Mouse (Mus musculus): ENCODE measurements around the gene Ush2a. TPM values are rescaled to one million over a fixed set of nuclear protein-coding genes. Genes with fewer than 3 reads are reported as not detected.

Ush2a gene
- polyA plus RNA-seq, 1 experiment from 2014 or later = not detected

GRCm38 (mm10) chr1:188616547-188616946 is 354.7 kb downstream of the Ush2a start:
- Histone ChIP-seq H3K4me3 (replicated peaks) (no peak overlapping the region), H3K36me3 (no peaks in the 10 kb centered on the region), H3K4me2 (no peak overlapping the region), H3K4me1 (replicated peaks) (no peaks in the 10 kb centered on the region), H3K9me3 (replicated peaks) (no peaks in the 10 kb centered on the region), H3K27ac (no peak overlapping the region), H3K27me3 (no peaks in the 10 kb centered on the region), H3K9ac (no peak overlapping the region)
- no peak for DNase-seq
- 48% methylated on average over 5 of the region's 5 CpGs for WGBS (ENCODE audit: insufficient replicate concordance)
- ATAC-seq (ENCODE audit: low read depth) = no peak

GRCm38 (mm10) chr1:188633736-188634135 is 371.9 kb downstream of the Ush2a start:
- H3K27me3 ChIP-seq = no peaks in the 10 kb centered on the region
- DNase-seq = no peak

GRCm38 (mm10) chr1:188639666-188640065 is 377.8 kb downstream of the Ush2a start:
- ATAC-seq (ENCODE audit: low read depth) (no peak), DNase-seq (no peak)
- no peak overlapping the region for H3K27ac ChIP-seq
- no peak overlapping the region for H3K4me3 ChIP-seq (replicated peaks)
- H3K27me3 ChIP-seq = no peaks in the 10 kb centered on the region
- H3K9ac ChIP-seq = no peak overlapping the region
- H3K9me3 ChIP-seq (replicated peaks) = no peaks in the 10 kb centered on the region
- H3K4me1 ChIP-seq (replicated peaks) = no peaks in the 10 kb centered on the region
- no peak overlapping the region for H3K4me2 ChIP-seq
- H3K36me3 ChIP-seq = no peaks in the 10 kb centered on the region

More at GRCm38 (mm10) chr1:188633736-188634135, 371.9 kb downstream of the Ush2a start:
- 51% methylated on average over 4 of the region's 4 CpGs for WGBS (ENCODE audit: insufficient replicate concordance)
- H3K9ac ChIP-seq = no peak overlapping the region
- no peak overlapping the region for H3K4me2 ChIP-seq
- no peaks in the 10 kb centered on the region for H3K9me3 ChIP-seq (replicated peaks)
- no peak overlapping the region for H3K4me3 ChIP-seq (replicated peaks)
- H3K36me3 ChIP-seq = no peaks in the 10 kb centered on the region
- H3K4me1 ChIP-seq (replicated peaks) = no peaks in the 10 kb centered on the region
- ATAC-seq (ENCODE audit: low read depth) = no peak
- H3K27ac ChIP-seq = no peak overlapping the region

- no peaks in the 10 kb centered on the region for H3K9me3 ChIP-seq (replicated peaks)
- H3K36me3 ChIP-seq = no peaks in the 10 kb centered on the region
- no peak overlapping the region for H3K4me3 ChIP-seq (replicated peaks)
- DNase-seq (no peak), ATAC-seq (ENCODE audit: low read depth) (no peak)
- H3K9ac ChIP-seq = no peak overlapping the region
- WGBS (ENCODE audit: insufficient replicate concordance) = 56% methylated on average over 3 of the region's 3 CpGs
- no peak overlapping the region for H3K27ac ChIP-seq
- no peaks in the 10 kb centered on the region for H3K27me3 ChIP-seq
- no peak overlapping the region for H3K4me2 ChIP-seq
- H3K4me1 ChIP-seq (replicated peaks) = no peaks in the 10 kb centered on the region
These were observed 381.3 kb downstream of the Ush2a start for GRCm38 (mm10) chr1:188643156-188643555.

- Histone ChIP-seq H3K27me3 (no peaks in the 10 kb centered on the region), H3K4me1 (replicated peaks) (no peaks in the 10 kb centered on the region), H3K4me3 (replicated peaks) (no peak overlapping the region), H3K4me2 (no peak overlapping the region), H3K27ac (no peak overlapping the region), H3K9ac (no peak overlapping the region), H3K36me3 (no peaks in the 10 kb centered on the region), H3K9me3 (replicated peaks) (no peaks in the 10 kb centered on the region)
- DNase-seq (no peak), ATAC-seq (ENCODE audit: low read depth) (no peak)
- 52% methylated on average over 3 of the region's 3 CpGs for WGBS (ENCODE audit: insufficient replicate concordance)
These were observed 391.2 kb downstream of the Ush2a start for GRCm38 (mm10) chr1:188653001-188653400.

GRCm38 (mm10) chr1:188656121-188656520 is 394.3 kb downstream of the Ush2a start:
- no peak overlapping the region for H3K27ac ChIP-seq
- H3K9me3 ChIP-seq (replicated peaks) = no peaks in the 10 kb centered on the region
- no peak for DNase-seq
- H3K4me1 ChIP-seq (replicated peaks) = no peaks in the 10 kb centered on the region
- ATAC-seq (ENCODE audit: low read depth) = no peak
- no peak overlapping the region for H3K4me3 ChIP-seq (replicated peaks)
- no peak overlapping the region for H3K4me2 ChIP-seq
- no peaks in the 10 kb centered on the region for H3K27me3 ChIP-seq
- no peak overlapping the region for H3K9ac ChIP-seq
- 75% methylated on average over 12 of the region's 12 CpGs for WGBS (ENCODE audit: insufficient replicate concordance)
- H3K36me3 ChIP-seq = no peaks in the 10 kb centered on the region

GRCm38 (mm10) chr1:188659159-188659558 is 397.3 kb downstream of the Ush2a start:
- 26% methylated on average over 3 of the region's 3 CpGs for WGBS (ENCODE audit: insufficient replicate concordance)
- H3K9me3 ChIP-seq (replicated peaks) = no peaks in the 10 kb centered on the region
- H3K27ac ChIP-seq = no peak overlapping the region
- H3K4me3 ChIP-seq (replicated peaks) = no peak overlapping the region
- H3K4me2 ChIP-seq = no peak overlapping the region
- H3K4me1 ChIP-seq (replicated peaks) = no peaks in the 10 kb centered on the region
- H3K27me3 ChIP-seq = no peaks in the 10 kb centered on the region
- no peak overlapping the region for H3K9ac ChIP-seq
- DNase-seq (no peak), ATAC-seq (ENCODE audit: low read depth) (no peak)
- no peaks in the 10 kb centered on the region for H3K36me3 ChIP-seq

- H3K27ac ChIP-seq = no peak overlapping the region
- WGBS (ENCODE audit: insufficient replicate concordance) = 15% methylated on average over 3 of the region's 3 CpGs
- H3K4me1 ChIP-seq (replicated peaks) = no peaks in the 10 kb centered on the region
- H3K9me3 ChIP-seq (replicated peaks) = no peaks in the 10 kb centered on the region
- no peaks in the 10 kb centered on the region for H3K27me3 ChIP-seq
- DNase-seq = no peak
- ATAC-seq (ENCODE audit: low read depth) = no peak
- H3K4me3 ChIP-seq (replicated peaks) = no peak overlapping the region
- peak overlapping the region; percentile 17; the same call in 1 of the 2 replicates for H3K4me2 ChIP-seq
- H3K36me3 ChIP-seq = no peaks in the 10 kb centered on the region
- H3K9ac ChIP-seq = no peak overlapping the region
These were observed 398.5 kb downstream of the Ush2a start for GRCm38 (mm10) chr1:188660339-188660738.

- Histone ChIP-seq H3K9me3 (replicated peaks) (no peaks in the 10 kb centered on the region), H3K9ac (no peak overlapping the region), H3K27me3 (no peaks in the 10 kb centered on the region), H3K36me3 (no peaks in the 10 kb centered on the region), H3K4me1 (replicated peaks) (no peaks in the 10 kb centered on the region), H3K27ac (no peak overlapping the region), H3K4me2 (peak overlapping the region; percentile 17; the same call in 1 of the 2 replicates), H3K4me3 (replicated peaks) (no peak overlapping the region)
- no peak for DNase-seq
- WGBS (ENCODE audit: insufficient replicate concordance) = 11% methylated on average over 8 of the region's 8 CpGs
- no peak for ATAC-seq (ENCODE audit: low read depth)
These were observed 399.1 kb downstream of the Ush2a start for GRCm38 (mm10) chr1:188660882-188661281.

- Histone ChIP-seq H3K9ac (no peak overlapping the region), H3K27me3 (no peaks in the 10 kb centered on the region), H3K27ac (no peak overlapping the region), H3K4me2 (no peak overlapping the region), H3K9me3 (replicated peaks) (no peaks in the 10 kb centered on the region), H3K36me3 (no peaks in the 10 kb centered on the region), H3K4me3 (replicated peaks) (no peak overlapping the region), H3K4me1 (replicated peaks) (no peaks in the 10 kb centered on the region)
- WGBS (ENCODE audit: insufficient replicate concordance) = 72% methylated on average over 8 of the region's 8 CpGs
- DNase-seq (no peak), ATAC-seq (ENCODE audit: low read depth) (no peak)
These were observed 405.6 kb downstream of the Ush2a start for GRCm38 (mm10) chr1:188667460-188667859.

GRCm38 (mm10) chr1:188668513-188668912 is 406.7 kb downstream of the Ush2a start:
- WGBS (ENCODE audit: insufficient replicate concordance) = 32% methylated on average over 12 of the region's 12 CpGs
- no peak overlapping the region for H3K27ac ChIP-seq
- no peak overlapping the region for H3K9ac ChIP-seq
- no peak overlapping the region for H3K4me2 ChIP-seq
- H3K4me1 ChIP-seq (replicated peaks) = no peaks in the 10 kb centered on the region
- no peak overlapping the region for H3K4me3 ChIP-seq (replicated peaks)
- no peaks in the 10 kb centered on the region for H3K27me3 ChIP-seq
- H3K9me3 ChIP-seq (replicated peaks) = no peaks in the 10 kb centered on the region
- H3K36me3 ChIP-seq = no peaks in the 10 kb centered on the region
- DNase-seq (no peak), ATAC-seq (ENCODE audit: low read depth) (no peak)

- no peak overlapping the region for H3K4me2 ChIP-seq
- no peak overlapping the region for H3K4me3 ChIP-seq (replicated peaks)
- 81% methylated on average over 12 of the region's 12 CpGs for WGBS (ENCODE audit: insufficient replicate concordance)
- no peaks in the 10 kb centered on the region for H3K27me3 ChIP-seq
- no peak for DNase-seq
- H3K9ac ChIP-seq = no peak overlapping the region
- ATAC-seq (ENCODE audit: low read depth) = no peak
- H3K4me1 ChIP-seq (replicated peaks) = no peaks in the 10 kb centered on the region
- no peak overlapping the region for H3K27ac ChIP-seq
- no peaks in the 10 kb centered on the region for H3K9me3 ChIP-seq (replicated peaks)
- H3K36me3 ChIP-seq = no peaks in the 10 kb centered on the region
These were observed 411.0 kb downstream of the Ush2a start for GRCm38 (mm10) chr1:188672871-188673270.
